Mouse (Mus musculus) E14TG2a.4 (cell line): ENCODE data around the gene Klhl10.

Experiments used
- H3K27me3 ChIP-seq: 2 replicates; pipeline ENCODE4 v1.6.1; 2014; ENCODE audit warnings: low read length, control low read depth; ENCODE audit not compliant: insufficient read depth
- H3K36me3 ChIP-seq: 2 replicates; pipeline ENCODE4 v1.6.1; 2014; ENCODE audit warnings: low read length, control low read depth; ENCODE audit not compliant: insufficient read depth
- H3K4me1 ChIP-seq: replicated peaks from 2 replicates; pipeline ENCODE4 v1.6.1; 2014; ENCODE audit warnings: low read depth, low read length, control low read depth
- H3K4me3 ChIP-seq: replicated peaks from 2 replicates; pipeline ENCODE4 v1.5.1; 2014; ENCODE audit warnings: mild to moderate bottlenecking, low read length
- H3K9me3 ChIP-seq: 2 replicates; pipeline ENCODE4 v1.6.1; 2014; ENCODE audit warnings: low read length, control low read depth
- CTCF ChIP-seq: conservative IDR thresholded peaks from 2 replicates; pipeline ENCODE4 v1.5.1; 2014; ENCODE audit warnings: low read length
- NANOG ChIP-seq: IDR thresholded peaks from 2 replicates; pipeline ENCODE4 v1.6.1; 2014; ENCODE audit warnings: borderline replicate concordance, low read length, mixed read lengths
- POU5F1 ChIP-seq: IDR thresholded peaks from 2 replicates; pipeline ENCODE4 v1.6.1; 2014; ENCODE audit warnings: low read length, borderline replicate concordance

Klhl10 gene

GRCm38 (mm10) chr11:100490951-100491350, 49.2 kb downstream of the Klhl10 start:
- TF ChIP-seq CTCF, result peak; percentile 42
- TF ChIP-seq NANOG, result no peak
- H3K9me3 ChIP-seq, result peaks cover 18% of the 10 kb centered on the region; the same call in 1 of the 2 replicates
- no peak overlapping the region for H3K4me3 ChIP-seq
- H3K27me3 ChIP-seq, result no peaks in the 10 kb centered on the region
- peaks cover 25% of the 10 kb centered on the region for H3K4me1 ChIP-seq
- peaks cover 96% of the 10 kb centered on the region for H3K36me3 ChIP-seq

- TF ChIP-seq NANOG (no peak), POU5F1 (no peak), CTCF (no peak)
Observed at GRCm38 (mm10) chr11:100493771-100494170, 52.1 kb downstream of the Klhl10 start.

GRCm38 (mm10) chr11:100500241-100500640, 58.5 kb downstream of the Klhl10 start:
- Histone ChIP-seq H3K9me3 (peaks cover 10% of the 10 kb centered on the region; the same call in 1 of the 2 replicates), H3K4me3 (no peak overlapping the region), H3K27me3 (no peaks in the 10 kb centered on the region), H3K36me3 (peaks cover 100% of the 10 kb centered on the region), H3K4me1 (peaks cover 66% of the 10 kb centered on the region)
- TF ChIP-seq CTCF, result no peak
- no peak for TF ChIP-seq NANOG
- no peak for TF ChIP-seq POU5F1

More at GRCm38 (mm10) chr11:100493771-100494170, 52.1 kb downstream of the Klhl10 start:
- Histone ChIP-seq H3K4me3 (peak overlapping the region; percentile 68), H3K9me3 (peaks cover 24% of the 10 kb centered on the region; the same call in 1 of the 2 replicates), H3K36me3 (peaks cover 96% of the 10 kb centered on the region), H3K4me1 (peaks cover 34% of the 10 kb centered on the region), H3K27me3 (no peaks in the 10 kb centered on the region)

- H3K9me3 ChIP-seq, result peaks cover 9% of the 10 kb centered on the region; the same call in 1 of the 2 replicates
Observed at GRCm38 (mm10) chr11:100500651-100501050, 58.9 kb downstream of the Klhl10 start.

GRCm38 (mm10) chr11:100501321-100501720, 59.6 kb downstream of the Klhl10 start:
- H3K4me3 ChIP-seq, result no peak overlapping the region
- peaks cover 100% of the 10 kb centered on the region for H3K36me3 ChIP-seq
- peaks cover 74% of the 10 kb centered on the region for H3K4me1 ChIP-seq
- TF ChIP-seq POU5F1 (no peak), NANOG (no peak), CTCF (no peak)
- no peaks in the 10 kb centered on the region for H3K27me3 ChIP-seq
- H3K9me3 ChIP-seq, result peaks cover 2% of the 10 kb centered on the region; the same call in 1 of the 2 replicates

More at GRCm38 (mm10) chr11:100500651-100501050, 58.9 kb downstream of the Klhl10 start:
- peaks cover 70% of the 10 kb centered on the region for H3K4me1 ChIP-seq
- no peak overlapping the region for H3K4me3 ChIP-seq
- no peaks in the 10 kb centered on the region for H3K27me3 ChIP-seq
- TF ChIP-seq NANOG (no peak), CTCF (no peak), POU5F1 (no peak)
- H3K36me3 ChIP-seq, result peaks cover 100% of the 10 kb centered on the region

GRCm38 (mm10) chr11:100504990-100505660, 63.4 kb downstream of the Klhl10 start:
- TF ChIP-seq POU5F1 (no peak), CTCF (no peak), NANOG (no peak)
- H3K4me1 ChIP-seq, result peaks cover 66% of the 10 kb centered on the region
- H3K27me3 ChIP-seq, result no peaks in the 10 kb centered on the region

GRCm38 (mm10) chr11:100505997-100506396, 64.3 kb downstream of the Klhl10 start:
- Histone ChIP-seq H3K9me3 (no peaks in the 10 kb centered on the region), H3K27me3 (no peaks in the 10 kb centered on the region), H3K36me3 (peaks cover 100% of the 10 kb centered on the region), H3K4me3 (no peak overlapping the region), H3K4me1 (peaks cover 57% of the 10 kb centered on the region)
- TF ChIP-seq POU5F1 (no peak), NANOG (no peak), CTCF (no peak)

More at GRCm38 (mm10) chr11:100504990-100505660, 63.4 kb downstream of the Klhl10 start:
- Histone ChIP-seq H3K36me3 (peaks cover 100% of the 10 kb centered on the region), H3K9me3 (no peaks in the 10 kb centered on the region), H3K4me3 (no peak overlapping the region)
